Mouse (Mus musculus): ENCODE results near the gene Foxi2. TPM values are rescaled to one million over a fixed set of nuclear protein-coding genes. Genes with fewer than 3 reads are reported as not detected.

The Foxi2 gene
- polyA plus RNA-seq (2016; fragmentation: Nextera tagmentation; extraction: Ambion mirVana), result 0.36 and 0.68 TPM in 2 replicates

GRCm38 (mm10) chr7:135410237-135410965 is at the start of gene Foxi2:
Gene Foxi2, plus strand, starts transcription at chr7:135410308.
- Histone ChIP-seq H3K9ac (replicated peaks) (0 out of 2 replicates have a peak within 1 kb of the TSS, but pooled peaks have one; percentile 34), H3K9me3 (no peaks in the 10 kb centered on the region), H3K4me2 (peak within 1 kb of the TSS; percentile 57), H3K27me3 (peaks cover 65% of the 10 kb centered on the region), H3K36me3 (no peaks in the 10 kb centered on the region), H3K27ac (no peak within 1 kb of the TSS), H3K4me1 (replicated peaks) (peaks cover 8% of the 10 kb centered on the region; the same call in 1 of the 2 replicates), H3K4me3 (replicated peaks) (peak within 1 kb of the TSS; percentile 35)
- WGBS, result 2% methylated on average over 51 of the region's 51 CpGs
- ATAC-seq (ENCODE audit: insufficient number of reproducible peaks, insufficient read depth, low FRiP score, low TSS enrichment, low read depth), result no peak

DNA sequence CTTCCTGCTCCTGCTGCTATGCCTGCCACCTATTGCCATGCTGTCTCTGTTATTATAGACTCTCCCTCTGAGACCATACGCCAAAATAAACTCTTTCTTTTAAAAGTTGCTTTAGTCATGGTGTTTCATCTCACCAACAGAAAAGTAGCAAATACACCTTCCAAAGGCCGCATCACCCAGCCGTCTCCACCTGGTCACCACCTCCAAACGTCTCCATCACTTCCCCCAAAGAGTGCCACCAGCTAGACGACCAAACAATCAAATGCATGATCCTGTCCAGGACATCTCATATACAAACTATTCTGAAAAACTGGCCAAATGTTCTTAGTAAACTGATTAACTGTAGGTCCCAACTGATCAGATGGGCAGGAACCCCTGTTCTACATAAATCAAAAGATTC is 45.5 kb upstream of the Foxi2 start:
- Histone ChIP-seq H3K4me3 (replicated peaks) (no peak overlapping the region), H3K9me3 (no peaks in the 10 kb centered on the region; the same call in 1 of the 2 replicates), H3K4me1 (replicated peaks) (no peaks in the 10 kb centered on the region), H3K9ac (replicated peaks) (no peak overlapping the region), H3K4me2 (no peak overlapping the region), H3K36me3 (no peaks in the 10 kb centered on the region), H3K27ac (no peak overlapping the region), H3K27me3 (no peaks in the 10 kb centered on the region)
- 91% methylated on average over 5 of the region's 5 CpGs for WGBS
- ATAC-seq (ENCODE audit: insufficient number of reproducible peaks, insufficient read depth, low FRiP score, low TSS enrichment, low read depth), result no peak

DNA sequence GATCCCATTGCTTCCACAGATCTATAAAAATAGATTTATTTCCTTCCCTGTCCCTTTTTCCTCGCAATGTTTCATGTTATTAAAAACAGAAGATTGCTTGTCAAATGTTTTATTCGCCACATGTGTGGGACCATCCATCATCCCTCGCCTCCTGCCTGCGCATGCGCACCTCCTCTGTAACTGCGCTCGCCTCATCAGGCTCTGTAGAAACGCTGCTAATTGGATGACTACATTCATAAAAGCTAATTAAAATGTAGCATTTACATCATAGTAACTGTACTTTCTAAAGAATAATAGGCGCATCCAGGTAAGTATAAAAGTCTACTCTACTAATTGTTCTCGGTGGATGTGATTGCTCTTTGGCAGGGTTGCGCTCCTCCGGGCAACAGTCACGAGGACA is 34.1 kb upstream of the Foxi2 start:
- 75% methylated on average over 13 of the region's 13 CpGs for WGBS
- Histone ChIP-seq H3K4me1 (replicated peaks) (no peaks in the 10 kb centered on the region), H3K36me3 (no peaks in the 10 kb centered on the region), H3K27ac (no peak overlapping the region), H3K9me3 (no peaks in the 10 kb centered on the region), H3K9ac (replicated peaks) (no peak overlapping the region), H3K4me3 (replicated peaks) (no peak overlapping the region), H3K27me3 (peaks cover 3% of the 10 kb centered on the region; the same call in 1 of the 2 replicates), H3K4me2 (no peak overlapping the region)
- no peak for ATAC-seq (ENCODE audit: insufficient number of reproducible peaks, insufficient read depth, low FRiP score, low TSS enrichment, low read depth)

- Histone ChIP-seq H3K36me3 (no peaks in the 10 kb centered on the region), H3K4me1 (replicated peaks) (no peaks in the 10 kb centered on the region), H3K9ac (replicated peaks) (no peak overlapping the region), H3K9me3 (no peaks in the 10 kb centered on the region), H3K4me3 (replicated peaks) (no peak overlapping the region), H3K27ac (no peak overlapping the region), H3K27me3 (peaks cover 3% of the 10 kb centered on the region; the same call in 1 of the 2 replicates), H3K4me2 (no peak overlapping the region)
- 63% methylated on average over 5 of the region's 5 CpGs for WGBS
- ATAC-seq (ENCODE audit: insufficient number of reproducible peaks, insufficient read depth, low FRiP score, low TSS enrichment, low read depth), result no peak
Observed at GRCm38 (mm10) chr7:135376932-135377331, 33.2 kb upstream of the Foxi2 start.

DNA sequence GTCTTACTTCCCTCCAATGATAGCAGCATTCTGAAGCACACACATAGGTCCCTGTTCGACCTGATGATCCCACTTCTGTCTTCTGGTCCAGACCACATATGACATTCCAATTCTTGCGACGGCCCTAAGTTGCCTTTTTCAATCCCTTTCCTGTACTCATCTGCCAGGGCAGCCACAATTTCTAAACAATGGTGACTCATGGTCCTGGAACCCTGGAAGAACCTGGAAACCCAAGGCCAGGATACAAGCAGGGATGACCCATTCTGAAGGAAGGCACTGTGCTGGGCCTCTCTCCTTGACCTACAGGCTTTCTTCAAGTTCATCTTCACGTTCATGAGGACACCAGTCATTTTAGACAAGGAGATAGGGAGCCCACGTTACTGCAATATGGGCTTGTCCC is 31.8 kb upstream of the Foxi2 start:
- Histone ChIP-seq H3K27ac (no peak overlapping the region), H3K36me3 (no peaks in the 10 kb centered on the region), H3K9ac (replicated peaks) (no peak overlapping the region), H3K4me1 (replicated peaks) (no peaks in the 10 kb centered on the region), H3K9me3 (no peaks in the 10 kb centered on the region), H3K4me3 (replicated peaks) (no peak overlapping the region), H3K4me2 (no peak overlapping the region), H3K27me3 (peaks cover 3% of the 10 kb centered on the region; the same call in 1 of the 2 replicates)
- no peak for ATAC-seq (ENCODE audit: insufficient number of reproducible peaks, insufficient read depth, low FRiP score, low TSS enrichment, low read depth)
- WGBS, result 82% methylated on average over 5 of the region's 5 CpGs

GRCm38 (mm10) chr7:135389039-135389438 is 21.1 kb upstream of the Foxi2 start:
- no peak overlapping the region for H3K9ac ChIP-seq (replicated peaks)
- 0 out of 2 replicates have a peak, but pooled peaks cover 9% of the 10 kb centered on the region for H3K9me3 ChIP-seq
- ATAC-seq (ENCODE audit: insufficient number of reproducible peaks, insufficient read depth, low FRiP score, low TSS enrichment, low read depth), result no peak
- H3K4me2 ChIP-seq, result no peak overlapping the region
- H3K27ac ChIP-seq, result no peak overlapping the region
- H3K4me1 ChIP-seq (replicated peaks), result no peaks in the 10 kb centered on the region
- no peak overlapping the region for H3K4me3 ChIP-seq (replicated peaks)
- 58% methylated on average over 3 of the region's 3 CpGs for WGBS
- H3K27me3 ChIP-seq, result peaks cover 24% of the 10 kb centered on the region
- no peaks in the 10 kb centered on the region for H3K36me3 ChIP-seq

- Histone ChIP-seq H3K4me2 (no peak overlapping the region), H3K4me1 (replicated peaks) (no peaks in the 10 kb centered on the region), H3K36me3 (no peaks in the 10 kb centered on the region), H3K27me3 (peaks cover 28% of the 10 kb centered on the region), H3K9ac (replicated peaks) (no peak overlapping the region), H3K27ac (no peak overlapping the region), H3K9me3 (no peaks in the 10 kb centered on the region), H3K4me3 (replicated peaks) (no peak overlapping the region)
- ATAC-seq (ENCODE audit: insufficient number of reproducible peaks, insufficient read depth, low FRiP score, low TSS enrichment, low read depth), result no peak
- whole genome bisulfite sequencing, result 15% methylated on average over 5 of the region's 5 CpGs
Observed at GRCm38 (mm10) chr7:135392949-135393542, 17.1 kb upstream of the Foxi2 start.

DNA sequence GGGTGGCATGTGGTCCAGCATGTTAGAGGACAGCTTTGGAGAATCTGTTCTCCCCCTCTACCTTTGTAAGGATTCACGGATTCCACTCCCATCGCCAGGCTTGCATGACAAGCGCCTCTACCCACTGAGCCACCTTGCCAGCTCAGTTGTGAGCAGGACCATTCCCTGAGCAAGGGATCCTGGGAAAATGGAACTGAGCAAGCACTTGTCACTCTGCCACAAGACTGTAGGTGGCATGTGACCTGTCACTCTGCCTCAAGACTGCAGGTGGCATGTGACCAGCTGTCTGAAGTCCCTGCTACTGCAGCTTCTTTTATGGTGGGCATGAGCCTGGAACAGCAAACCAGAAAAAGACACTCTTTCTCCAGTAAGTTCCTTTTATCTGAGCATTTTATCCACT is 15.7 kb upstream of the Foxi2 start:
- no peak for ATAC-seq (ENCODE audit: insufficient number of reproducible peaks, insufficient read depth, low FRiP score, low TSS enrichment, low read depth)
- Histone ChIP-seq H3K4me2 (no peak overlapping the region), H3K9ac (replicated peaks) (no peak overlapping the region), H3K4me1 (replicated peaks) (no peaks in the 10 kb centered on the region), H3K4me3 (replicated peaks) (no peak overlapping the region), H3K36me3 (no peaks in the 10 kb centered on the region), H3K27me3 (peaks cover 28% of the 10 kb centered on the region), H3K27ac (no peak overlapping the region), H3K9me3 (no peaks in the 10 kb centered on the region)
- 89% methylated on average over 3 of the region's 3 CpGs for WGBS

DNA sequence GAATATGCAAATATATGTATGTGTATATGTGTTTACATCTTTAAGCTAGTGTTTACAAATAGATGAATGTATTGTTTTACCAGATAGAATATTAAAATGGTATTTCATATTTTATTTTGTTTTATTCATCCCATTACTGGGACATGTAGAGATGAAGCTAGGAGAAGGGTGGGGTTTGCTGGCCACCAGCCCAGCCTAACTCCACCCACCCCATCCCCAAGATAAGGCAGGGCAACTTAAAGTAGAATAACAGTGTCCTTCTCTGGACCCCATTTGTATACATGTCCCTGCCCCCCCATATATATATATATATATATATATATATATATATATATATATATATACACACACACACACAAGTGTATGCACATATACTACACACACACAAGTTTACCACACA is 14.9 kb upstream of the Foxi2 start:
- H3K9me3 ChIP-seq, result no peaks in the 10 kb centered on the region
- H3K36me3 ChIP-seq, result no peaks in the 10 kb centered on the region
- ATAC-seq (ENCODE audit: insufficient number of reproducible peaks, insufficient read depth, low FRiP score, low TSS enrichment, low read depth), result no peak
- H3K4me1 ChIP-seq (replicated peaks), result no peaks in the 10 kb centered on the region
- H3K27ac ChIP-seq, result no peak overlapping the region
- peaks cover 24% of the 10 kb centered on the region for H3K27me3 ChIP-seq
- H3K4me2 ChIP-seq, result no peak overlapping the region
- no peak overlapping the region for H3K4me3 ChIP-seq (replicated peaks)
- no peak overlapping the region for H3K9ac ChIP-seq (replicated peaks)

DNA sequence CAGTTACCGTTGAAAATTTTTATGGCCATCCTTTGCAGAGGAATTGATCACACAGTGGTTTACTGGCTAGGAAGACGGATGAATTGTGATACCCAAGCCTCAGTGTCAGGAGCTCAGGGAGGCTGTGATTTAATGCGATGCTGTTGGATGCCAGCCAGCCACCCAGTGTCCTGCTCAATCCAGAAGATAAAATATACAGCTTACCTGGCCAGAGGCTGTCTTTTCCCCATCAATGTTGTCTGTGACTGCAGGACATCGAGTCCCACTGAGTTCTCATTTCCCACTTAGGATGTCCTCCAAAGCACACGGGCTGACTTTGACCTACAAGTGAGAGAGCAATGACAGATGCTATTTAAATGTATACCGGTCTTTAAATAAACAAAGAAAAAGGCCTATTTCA is 13.0 kb upstream of the Foxi2 start:
- no peaks in the 10 kb centered on the region for H3K4me1 ChIP-seq (replicated peaks)
- no peak overlapping the region for H3K9ac ChIP-seq (replicated peaks)
- 63% methylated on average over 6 of the region's 6 CpGs for WGBS
- H3K9me3 ChIP-seq, result no peaks in the 10 kb centered on the region
- no peak overlapping the region for H3K27ac ChIP-seq
- H3K4me2 ChIP-seq, result no peak overlapping the region
- H3K27me3 ChIP-seq, result peaks cover 20% of the 10 kb centered on the region
- no peak overlapping the region for H3K4me3 ChIP-seq (replicated peaks)
- no peaks in the 10 kb centered on the region for H3K36me3 ChIP-seq
- ATAC-seq (ENCODE audit: insufficient number of reproducible peaks, insufficient read depth, low FRiP score, low TSS enrichment, low read depth), result no peak

DNA sequence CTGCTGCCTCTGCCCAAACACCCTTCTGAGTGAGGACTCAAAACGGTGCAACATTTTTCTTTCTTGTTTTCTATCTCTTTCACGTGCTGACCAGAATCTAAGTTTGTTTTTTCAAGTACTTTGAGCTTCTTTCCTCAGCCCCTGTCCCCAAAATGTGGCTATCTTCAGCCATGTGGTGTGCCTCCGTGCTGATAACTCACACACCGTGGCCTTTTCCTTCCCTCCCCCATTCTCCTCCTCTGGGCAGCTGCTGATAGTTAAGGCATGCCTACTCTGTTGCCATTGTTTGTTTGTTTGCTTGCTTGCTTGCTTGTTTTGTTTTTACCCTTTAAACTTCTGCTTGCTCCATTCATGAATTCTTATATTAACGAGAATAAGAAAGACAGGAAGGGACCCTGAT is 12.2 kb upstream of the Foxi2 start:
- Histone ChIP-seq H3K4me2 (no peak overlapping the region), H3K9me3 (no peaks in the 10 kb centered on the region), H3K27ac (no peak overlapping the region), H3K36me3 (no peaks in the 10 kb centered on the region), H3K27me3 (peaks cover 22% of the 10 kb centered on the region), H3K4me3 (replicated peaks) (no peak overlapping the region), H3K4me1 (replicated peaks) (no peaks in the 10 kb centered on the region), H3K9ac (replicated peaks) (no peak overlapping the region)
- no peak for ATAC-seq (ENCODE audit: insufficient number of reproducible peaks, insufficient read depth, low FRiP score, low TSS enrichment, low read depth)
- WGBS, result 43% methylated on average over 5 of the region's 5 CpGs

Measured in limb, embryonic 12.5 days (tissue).